Mouse (Mus musculus) ES-Bruce4 (cell line): ENCODE measurements around the gene Cox7b. TPM values are rescaled to one million over a fixed set of nuclear protein-coding genes. Genes with fewer than 3 reads are reported as not detected.

Experiments
- H3K27ac ChIP-seq: 2 replicates; pipeline ENCODE4 v1.5.1; 2012; ENCODE audit warnings: low read length, inconsistent platforms; ENCODE audit not compliant: insufficient read depth
- H3K27me3 ChIP-seq: 2 replicates; pipeline ENCODE4 v1.6.1; 2012; ENCODE audit warnings: mild to moderate bottlenecking, low read length, inconsistent platforms; ENCODE audit not compliant: control insufficient read depth, poor library complexity, insufficient read depth, severe bottlenecking
- H3K36me3 ChIP-seq: 2 replicates; pipeline ENCODE4 v1.6.1; 2012; ENCODE audit warnings: inconsistent platforms, mild to moderate bottlenecking, low read length, moderate library complexity; ENCODE audit not compliant: control insufficient read depth, poor library complexity, insufficient read depth, severe bottlenecking
- H3K4me1 ChIP-seq: one replicate; pipeline ENCODE4 v1.8.1; 2011; ENCODE audit warnings: low read length; ENCODE audit not compliant: control insufficient read depth, insufficient read depth
- H3K4me3 ChIP-seq: 2 replicates; pipeline ENCODE4 v1.5.1; 2011; ENCODE audit warnings: low read depth, mild to moderate bottlenecking, low read length
- H3K9ac ChIP-seq: 2 replicates; pipeline ENCODE4 v1.6.1; 2012; ENCODE audit warnings: low read depth, mild to moderate bottlenecking, inconsistent platforms; ENCODE audit not compliant: poor library complexity, severe bottlenecking
- H3K9me3 ChIP-seq: replicated peaks from 2 replicates; pipeline ENCODE4 v1.6.1; 2012; ENCODE audit warnings: mild to moderate bottlenecking, low read length, inconsistent platforms; ENCODE audit not compliant: control insufficient read depth, poor library complexity, insufficient read depth, severe bottlenecking
- CTCF ChIP-seq: IDR thresholded peaks from one replicate; pipeline ENCODE4 v1.8.1; 2011; ENCODE audit warnings: low read depth, low read length
- EP300 ChIP-seq: IDR thresholded peaks from 2 replicates; pipeline ENCODE4 v1.6.1; 2011; ENCODE audit warnings: low read depth, low read length; ENCODE audit not compliant: insufficient read depth
- POLR2A ChIP-seq: IDR thresholded peaks from one replicate; pipeline ENCODE4 v1.8.1; 2011; ENCODE audit warnings: low read length; ENCODE audit not compliant: insufficient read depth
- polyA plus RNA-seq: library from polyadenylated mRNA; stranded (reverse); fragments of >200 nt; gene quantifications from 2 replicates; pipeline ENCODE4 v1.2.4, GENCODE M21; 2011; ENCODE audit warnings: low read depth; ENCODE audit not compliant: missing spikeins, insufficient read depth, insufficient read length

Gene Cox7b
- polyA plus RNA-seq, 1 experiment: 811 TPM

DNA sequence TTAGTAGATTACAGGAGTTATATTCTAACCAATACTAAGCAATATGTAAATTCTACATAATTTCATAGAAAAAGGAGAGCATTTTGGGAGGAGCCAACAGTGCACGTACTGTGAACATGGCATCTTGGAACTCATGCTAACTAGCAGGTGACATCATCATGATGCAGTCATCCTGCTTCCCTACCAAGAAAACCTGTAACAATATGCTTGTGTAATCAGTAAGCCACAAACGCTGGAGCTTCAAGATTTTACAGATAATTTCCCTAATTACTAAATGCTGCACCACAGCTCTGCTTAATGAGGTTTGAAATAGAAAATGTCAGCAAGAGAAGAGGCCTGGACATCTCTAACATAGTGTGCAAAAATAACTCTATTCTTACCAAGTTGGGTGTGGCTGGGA is 20.2 kb downstream of the Cox7b start:
- Histone ChIP-seq H3K4me3 (no peak overlapping the region), H3K9ac (no peak overlapping the region), H3K36me3 (no peaks in the 10 kb centered on the region), H3K9me3 (no peaks in the 10 kb centered on the region), H3K27ac (no peak overlapping the region), H3K27me3 (no peaks in the 10 kb centered on the region), H3K4me1 (no peaks in the 10 kb centered on the region)
- TF ChIP-seq POLR2A: no peak
- no peak for TF ChIP-seq EP300
- no peak for TF ChIP-seq CTCF

DNA sequence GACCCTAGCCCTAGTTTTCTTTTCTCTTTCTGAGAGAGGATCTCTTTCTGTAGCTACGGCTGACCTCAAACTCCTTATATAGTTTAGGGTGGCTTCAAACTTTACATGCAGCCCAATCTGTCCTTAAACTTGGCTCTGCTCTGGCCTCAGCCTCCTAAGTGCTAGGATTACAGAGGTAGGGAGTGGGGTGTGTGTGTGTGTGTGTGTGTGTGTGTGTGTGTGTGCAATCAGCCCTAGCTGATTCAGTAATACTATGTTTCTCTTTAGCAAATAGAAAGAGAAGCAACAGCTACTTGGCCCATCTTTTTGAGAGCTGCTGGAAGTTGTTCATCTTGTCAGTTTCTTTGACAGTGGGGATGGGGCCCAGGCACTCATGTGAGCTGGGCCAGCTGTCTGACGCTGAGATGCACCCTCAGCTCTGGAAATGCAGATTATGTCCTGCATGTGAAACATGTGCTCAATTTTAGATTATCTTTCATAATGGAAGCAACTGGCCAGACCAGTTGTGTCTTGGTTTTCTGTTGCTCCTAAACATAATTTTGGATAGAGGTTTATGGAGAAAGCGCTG is 21.8 kb downstream of the Cox7b start:
- Histone ChIP-seq H3K9me3 (no peaks in the 10 kb centered on the region), H3K4me1 (no peaks in the 10 kb centered on the region), H3K4me3 (no peak overlapping the region), H3K27ac (no peak overlapping the region), H3K9ac (no peak overlapping the region), H3K36me3 (no peaks in the 10 kb centered on the region), H3K27me3 (no peaks in the 10 kb centered on the region)
- TF ChIP-seq POLR2A: no peak
- no peak for TF ChIP-seq EP300
- no peak for TF ChIP-seq CTCF

DNA sequence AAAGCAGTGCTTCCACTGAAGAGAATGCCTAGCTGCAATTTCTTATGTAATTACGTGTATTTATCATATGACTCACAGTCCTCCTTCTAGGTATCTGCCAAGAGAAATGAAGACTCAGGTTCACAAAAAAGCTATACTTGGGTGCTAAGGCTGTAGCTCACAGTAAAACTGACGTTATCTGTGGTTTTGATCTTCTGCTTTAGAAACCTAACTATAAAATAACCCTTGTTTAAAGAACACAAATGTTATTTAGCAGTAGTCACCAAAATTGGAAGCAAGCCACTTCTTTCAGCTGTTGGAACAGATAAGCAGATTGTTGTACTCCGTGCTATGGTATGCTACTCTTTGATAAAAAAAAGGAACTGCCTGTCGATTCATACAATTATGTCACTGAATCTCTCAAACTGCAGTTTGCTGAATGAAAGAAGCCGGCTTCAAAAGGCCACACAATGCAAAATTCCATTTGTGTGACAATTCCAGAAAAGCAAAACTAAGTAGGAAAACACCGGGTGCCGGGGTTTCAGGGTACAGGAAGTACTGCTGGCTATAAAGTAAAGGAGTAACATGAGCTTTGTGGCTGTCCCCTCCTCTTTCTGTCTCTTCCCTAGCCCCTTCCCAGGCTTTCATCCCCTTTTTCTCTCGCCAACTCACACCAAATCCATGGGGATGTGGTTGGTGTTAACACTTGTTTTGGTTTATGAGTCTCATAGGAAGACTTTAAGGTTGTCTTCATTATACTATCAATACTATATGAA is 28.5 kb downstream of the Cox7b start:
- no peak for TF ChIP-seq CTCF
- no peak for TF ChIP-seq EP300
- no peak for TF ChIP-seq POLR2A
- H3K27ac ChIP-seq: no peak overlapping the region
- no peaks in the 10 kb centered on the region for H3K9me3 ChIP-seq
- H3K4me3 ChIP-seq: no peak overlapping the region
- H3K27me3 ChIP-seq: no peaks in the 10 kb centered on the region
- no peaks in the 10 kb centered on the region for H3K36me3 ChIP-seq
- peaks cover 1% of the 10 kb centered on the region for H3K4me1 ChIP-seq
- no peak overlapping the region for H3K9ac ChIP-seq

DNA sequence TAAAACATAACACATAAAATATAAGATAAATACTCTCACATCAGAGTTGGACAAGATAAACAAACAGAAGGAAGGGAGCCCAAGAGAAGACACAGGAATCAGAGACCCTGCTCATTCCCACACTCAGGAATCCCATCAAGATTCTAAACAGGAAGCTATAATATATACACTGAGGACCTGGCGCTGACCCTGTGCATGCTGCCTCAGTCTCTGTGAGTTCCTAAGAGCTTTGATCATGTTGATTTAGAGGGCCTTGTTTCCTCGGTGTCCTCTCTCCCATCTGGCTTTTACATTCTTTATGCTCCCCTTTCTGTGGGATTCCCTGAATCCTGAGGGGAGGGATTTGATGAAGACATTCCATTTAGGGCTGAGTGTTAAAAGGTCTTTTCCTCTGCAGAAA is 30.0 kb downstream of the Cox7b start:
- Histone ChIP-seq H3K36me3 (no peaks in the 10 kb centered on the region), H3K9me3 (no peaks in the 10 kb centered on the region), H3K4me3 (no peak overlapping the region), H3K27me3 (no peaks in the 10 kb centered on the region), H3K27ac (no peak overlapping the region), H3K4me1 (peaks cover 1% of the 10 kb centered on the region), H3K9ac (no peak overlapping the region)
- no peak for TF ChIP-seq EP300

DNA sequence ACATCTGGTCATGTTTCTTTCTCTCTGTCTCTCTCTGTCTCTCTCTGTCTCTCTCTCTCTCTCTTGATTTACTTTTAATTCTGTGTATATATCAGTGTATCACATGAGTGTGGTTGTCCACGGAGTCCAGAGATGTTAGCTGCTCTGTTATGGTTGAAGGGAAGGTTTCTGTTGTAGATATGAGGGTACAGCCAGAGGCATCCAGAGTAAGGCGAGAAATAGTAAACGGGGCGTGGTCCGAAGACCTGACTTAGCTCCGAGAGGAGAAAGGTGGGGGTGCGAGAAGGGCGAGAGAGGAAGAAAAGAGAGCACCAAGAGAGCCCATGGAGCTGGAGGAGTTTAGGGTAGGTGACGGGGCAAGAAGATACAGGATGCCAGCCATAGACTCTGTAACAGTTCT is 30.4 kb downstream of the Cox7b start:
- no peak for TF ChIP-seq POLR2A
- TF ChIP-seq CTCF: no peak
- TF ChIP-seq EP300: no peak
- Histone ChIP-seq H3K9ac (no peak overlapping the region), H3K9me3 (no peaks in the 10 kb centered on the region), H3K27ac (no peak overlapping the region), H3K4me1 (peaks cover 1% of the 10 kb centered on the region), H3K4me3 (no peak overlapping the region), H3K36me3 (no peaks in the 10 kb centered on the region), H3K27me3 (no peaks in the 10 kb centered on the region)

DNA sequence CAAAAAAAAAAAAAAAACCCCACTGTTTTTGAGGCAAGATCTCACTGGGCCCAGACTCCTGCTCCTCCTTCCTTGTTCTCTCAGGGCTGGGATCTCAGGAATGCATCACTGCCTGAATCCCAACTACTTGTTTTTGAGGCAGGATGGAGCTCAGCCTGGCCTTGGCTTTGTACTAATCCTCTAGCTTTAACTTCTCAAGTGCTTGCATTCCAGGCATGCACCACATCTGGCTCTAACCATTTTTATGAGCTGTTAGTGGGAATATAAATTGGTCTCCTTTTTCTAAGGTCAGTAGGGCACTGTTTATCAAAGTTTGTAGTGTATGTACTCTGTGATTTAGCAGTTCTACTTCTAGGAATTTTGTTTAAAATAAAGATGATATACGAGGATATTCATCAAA is 32.7 kb downstream of the Cox7b start:
- TF ChIP-seq POLR2A: no peak
- no peak overlapping the region for H3K27ac ChIP-seq
- no peaks in the 10 kb centered on the region for H3K36me3 ChIP-seq
- H3K9ac ChIP-seq: no peak overlapping the region
- no peak overlapping the region for H3K4me3 ChIP-seq
- H3K9me3 ChIP-seq: no peaks in the 10 kb centered on the region
- H3K27me3 ChIP-seq: no peaks in the 10 kb centered on the region
- H3K4me1 ChIP-seq: peaks cover 1% of the 10 kb centered on the region

Other genes with a start within 250 kb of the Cox7b start
- 522 and 532 TPM in 2 replicates for gene Atrx, start 86.3 kb upstream of the Cox7b start, polyA plus RNA-seq
- gene Magt1, start 3.8 kb upstream of the Cox7b start, polyA plus RNA-seq: 38.9 and 39.3 TPM in 2 replicates
- 19.8 and 24.0 TPM in 2 replicates for gene Atp7a, start 11.6 kb downstream of the Cox7b start, polyA plus RNA-seq
- gene Tlr13, start 127.5 kb downstream of the Cox7b start, polyA plus RNA-seq: not detected in 2 replicates
- 877 and 973 TPM in 2 replicates for gene Pgk1, start 171.4 kb downstream of the Cox7b start, polyA plus RNA-seq
- 1.6 TPM in 2 replicates for gene Taf9b, start 205.5 kb downstream of the Cox7b start, polyA plus RNA-seq
- 0.21 and 0.55 TPM in 2 replicates for gene Fnd3c2, start 239.7 kb downstream of the Cox7b start, polyA plus RNA-seq